Mouse (Mus musculus): ENCODE results near the gene Ampd2. TPM values are rescaled to one million over a fixed set of nuclear protein-coding genes. Genes with fewer than 3 reads are reported as not detected.

Ampd2 gene
- total RNA-seq (2021), result 10 to 100 TPM; 52.3 to 58.5 TPM
- long read RNA-seq, experiment 1, full-length matches to known transcripts, result 41 of 102 reads
- long read RNA-seq, experiment 1, partial matches to known transcripts, result 26 of 102 reads
- long read RNA-seq, experiment 1, other reads (novel, unspliced or antisense), result 35 of 102 reads
- long read RNA-seq, experiment 2, transcript Ampd2-201 (18 exons, 3,368 nt), result major isoform, 21 of 62 reads
- long read RNA-seq, experiment 2, partial matches to known transcripts, result 20 of 62 reads
- long read RNA-seq, experiment 2, other reads (novel, unspliced or antisense), result 17 of 62 reads

- peak in 1 of 2 experiments; percentile 42 for DNase-seq (ENCODE audit: low spot score in 2 of 2)
Observed at GRCm38 (mm10) chr3:108086470-108086979, at the start of gene Ampd2. Gene Ampd2 (minus strand): TSS chr3:108086651.

GRCm38 (mm10) chr3:108134701-108135100 lies 48.2 kb upstream of the Ampd2 start:
- peak; percentile 61 to 78 for DNase-seq (ENCODE audit: low spot score in 2 of 2)

GRCm38 (mm10) chr3:108132484-108132883 lies 46.0 kb upstream of the Ampd2 start:
- no peak for DNase-seq (ENCODE audit: low spot score in 2 of 2)

GRCm38 (mm10) chr3:108131821-108132220 lies 45.4 kb upstream of the Ampd2 start:
- DNase-seq (ENCODE audit: low spot score in 2 of 2), result no peak

GRCm38 (mm10) chr3:108131216-108131615 lies 44.8 kb upstream of the Ampd2 start:
- no peak for DNase-seq (ENCODE audit: low spot score in 2 of 2)

GRCm38 (mm10) chr3:108129804-108130203 lies 43.4 kb upstream of the Ampd2 start:
- no peak for DNase-seq (ENCODE audit: low spot score in 2 of 2)

- no peak for DNase-seq (ENCODE audit: low spot score in 2 of 2)
Observed at GRCm38 (mm10) chr3:108129367-108129766, 42.9 kb upstream of the Ampd2 start.

- no peak for DNase-seq (ENCODE audit: low spot score in 2 of 2)
Observed at GRCm38 (mm10) chr3:108128520-108128919, 42.1 kb upstream of the Ampd2 start.

GRCm38 (mm10) chr3:108126327-108126726 lies 39.9 kb upstream of the Ampd2 start:
- DNase-seq (ENCODE audit: low spot score in 2 of 2), result no peak

GRCm38 (mm10) chr3:108124131-108124530 lies 37.7 kb upstream of the Ampd2 start:
- DNase-seq (ENCODE audit: low spot score in 2 of 2), result no peak

- no peak for DNase-seq (ENCODE audit: low spot score in 2 of 2)
Observed at GRCm38 (mm10) chr3:108123242-108123641, 36.8 kb upstream of the Ampd2 start.

- no peak for DNase-seq (ENCODE audit: low spot score in 2 of 2)
Observed at GRCm38 (mm10) chr3:108121101-108121500, 34.6 kb upstream of the Ampd2 start.

- DNase-seq (ENCODE audit: low spot score in 2 of 2), result no peak
Observed at GRCm38 (mm10) chr3:108117465-108117864, 31.0 kb upstream of the Ampd2 start.

GRCm38 (mm10) chr3:108113591-108114289 lies 27.3 kb upstream of the Ampd2 start:
- DNase-seq (ENCODE audit: low spot score in 2 of 2), result no peak

- DNase-seq (ENCODE audit: low spot score in 2 of 2), result no peak
Observed at GRCm38 (mm10) chr3:108112666-108113065, 26.2 kb upstream of the Ampd2 start.

- no peak for DNase-seq (ENCODE audit: low spot score in 2 of 2)
Observed at GRCm38 (mm10) chr3:108112246-108112645, 25.8 kb upstream of the Ampd2 start.

GRCm38 (mm10) chr3:108111320-108111719 lies 24.9 kb upstream of the Ampd2 start:
- no peak for DNase-seq (ENCODE audit: low spot score in 2 of 2)

- no peak for DNase-seq (ENCODE audit: low spot score in 2 of 2)
Observed at GRCm38 (mm10) chr3:108105281-108105680, 18.8 kb upstream of the Ampd2 start.

GRCm38 (mm10) chr3:108102075-108102474 lies 15.6 kb upstream of the Ampd2 start:
- no peak for DNase-seq (ENCODE audit: low spot score in 2 of 2)

GRCm38 (mm10) chr3:108101594-108101993 lies 15.1 kb upstream of the Ampd2 start:
- DNase-seq (ENCODE audit: low spot score in 2 of 2), result no peak

- DNase-seq (ENCODE audit: low spot score in 2 of 2), result no peak
Observed at GRCm38 (mm10) chr3:108098316-108098715, 11.9 kb upstream of the Ampd2 start.

GRCm38 (mm10) chr3:108097656-108098055 lies 11.2 kb upstream of the Ampd2 start:
- DNase-seq (ENCODE audit: low spot score in 2 of 2), result no peak

Data from left cerebral cortex, adult 18-20 months (tissue).